Mouse (Mus musculus): ENCODE measurements around the gene Oasl2. TPM values are rescaled to one million over a fixed set of nuclear protein-coding genes. Genes with fewer than 3 reads are reported as not detected.

Oasl2 gene
- polyA plus RNA-seq, 1 experiment from 2014 or later, result 2.0 TPM

DNA sequence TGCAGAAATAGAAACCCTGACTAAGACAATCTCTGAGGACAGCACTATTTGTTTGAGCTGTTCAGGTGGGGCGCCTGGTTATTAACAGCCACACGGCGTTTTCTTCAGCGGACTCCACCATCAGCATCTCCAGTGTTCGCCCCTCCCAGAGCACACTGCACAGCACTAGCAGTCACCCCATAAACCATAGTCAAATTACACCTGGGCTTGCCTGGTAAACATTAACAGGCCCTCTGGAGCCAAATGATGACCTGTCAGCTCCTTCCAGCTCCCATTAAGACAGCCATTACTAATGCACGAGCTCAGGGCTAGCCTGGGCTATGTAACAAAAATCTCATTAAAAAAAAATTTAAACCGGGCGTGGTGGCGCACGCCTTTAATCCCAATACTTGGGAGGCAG is 48.3 kb downstream of the Oasl2 start:
- no peak for ATAC-seq
- no peaks in the 10 kb centered on the region for H3K27me3 ChIP-seq
- 96% methylated on average over 10 of the region's 10 CpGs for WGBS
- no peak overlapping the region for H3K9ac ChIP-seq
- H3K4me1 ChIP-seq, result peaks cover 9% of the 10 kb centered on the region
- no peak overlapping the region for H3K4me3 ChIP-seq
- peaks cover 46% of the 10 kb centered on the region for H3K36me3 ChIP-seq (ENCODE audit: poor library complexity, severe bottlenecking)
- no peaks in the 10 kb centered on the region for H3K9me3 ChIP-seq (replicated peaks)
- no peak overlapping the region for H3K4me2 ChIP-seq
- no peak overlapping the region for H3K27ac ChIP-seq

DNA sequence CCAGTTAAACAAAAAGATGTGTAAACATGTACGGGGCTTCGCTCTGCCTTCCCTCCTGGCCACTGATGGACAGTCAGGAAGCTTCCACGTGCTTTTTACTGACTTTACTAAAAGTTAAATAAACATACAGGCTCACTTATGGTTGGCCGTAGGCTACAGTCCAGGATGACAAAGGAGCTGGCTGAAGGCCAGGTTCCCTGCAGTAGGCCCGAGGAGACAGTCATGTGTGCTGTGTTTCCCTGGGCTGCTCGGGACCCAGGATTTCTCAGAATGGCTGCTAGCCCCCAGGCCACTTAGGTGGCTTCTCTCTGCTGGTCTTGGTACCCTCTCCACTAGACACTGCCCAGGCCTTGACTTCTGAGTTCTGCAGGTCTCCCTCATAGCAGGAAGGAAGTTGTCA is 52.2 kb downstream of the Oasl2 start:
- H3K9ac ChIP-seq, result no peak overlapping the region
- H3K27ac ChIP-seq, result 0 out of 2 replicates have a peak overlapping the region, but pooled peaks have one; percentile 2

DNA sequence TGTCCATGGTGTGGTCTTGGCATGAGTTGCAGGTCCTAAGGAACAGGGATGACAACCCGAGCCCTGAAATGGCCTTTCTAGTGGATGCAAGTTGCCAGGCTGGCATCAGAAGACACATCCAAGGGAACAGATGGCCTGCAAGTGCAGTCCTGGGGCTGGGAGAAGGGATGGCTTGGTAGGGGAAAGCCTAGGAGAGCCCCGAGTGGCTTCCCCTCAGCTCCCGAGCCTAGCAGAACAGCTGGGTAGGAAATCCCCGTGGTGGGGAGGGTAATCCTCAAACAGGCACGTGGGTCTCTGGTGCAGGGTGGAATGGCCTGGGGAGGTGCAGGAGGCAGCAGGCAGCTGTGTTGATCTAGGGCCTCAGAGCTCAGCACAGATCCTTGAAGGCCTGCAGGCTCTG is 52.6 kb downstream of the Oasl2 start:
- Histone ChIP-seq H3K4me1 (no peaks in the 10 kb centered on the region), H3K9me3 (replicated peaks) (no peaks in the 10 kb centered on the region), H3K9ac (no peak overlapping the region), H3K27ac (0 out of 2 replicates have a peak overlapping the region, but pooled peaks have one; percentile 2), H3K27me3 (no peaks in the 10 kb centered on the region), H3K4me2 (no peak overlapping the region), H3K4me3 (no peak overlapping the region), H3K36me3 (ENCODE audit: poor library complexity, severe bottlenecking) (peaks cover 56% of the 10 kb centered on the region)
- WGBS, result 61% methylated on average over 5 of the region's 5 CpGs
- no peak for ATAC-seq

More for the DNA sequence above, 52.2 kb downstream of the Oasl2 start:
- no peak for ATAC-seq
- no peaks in the 10 kb centered on the region for H3K9me3 ChIP-seq (replicated peaks)
- no peaks in the 10 kb centered on the region for H3K27me3 ChIP-seq
- H3K36me3 ChIP-seq (ENCODE audit: poor library complexity, severe bottlenecking), result peaks cover 56% of the 10 kb centered on the region
- no peak overlapping the region for H3K4me2 ChIP-seq
- H3K4me1 ChIP-seq, result no peaks in the 10 kb centered on the region
- H3K4me3 ChIP-seq, result no peak overlapping the region
- WGBS, result 72% methylated on average over 6 of the region's 6 CpGs

DNA sequence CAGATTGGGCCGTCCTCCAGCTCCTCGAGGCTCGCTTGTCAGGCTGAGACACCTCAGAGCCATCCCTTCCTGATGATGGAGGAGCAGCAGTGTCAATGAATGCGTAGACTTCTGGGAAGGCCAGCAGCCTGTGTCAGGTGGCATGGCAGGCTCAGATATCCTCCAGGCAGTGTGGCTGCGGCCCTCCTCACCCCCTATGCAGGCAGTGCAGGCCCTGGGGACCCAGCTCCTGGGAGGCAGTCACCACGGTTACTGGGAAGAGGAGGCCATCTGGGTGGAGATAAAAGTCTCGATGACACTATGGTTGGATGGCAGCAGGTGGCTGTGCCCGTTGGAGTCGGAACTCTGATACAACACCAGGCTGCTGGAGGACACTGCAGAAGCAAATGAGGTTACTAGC is 53.1 kb downstream of the Oasl2 start:
- no peak overlapping the region for H3K27ac ChIP-seq
- no peaks in the 10 kb centered on the region for H3K4me1 ChIP-seq
- WGBS, result 84% methylated on average over 9 of the region's 9 CpGs
- H3K4me2 ChIP-seq, result no peak overlapping the region
- no peaks in the 10 kb centered on the region for H3K27me3 ChIP-seq
- H3K4me3 ChIP-seq, result no peak overlapping the region
- no peak overlapping the region for H3K9ac ChIP-seq
- no peaks in the 10 kb centered on the region for H3K9me3 ChIP-seq (replicated peaks)
- ATAC-seq, result no peak
- peaks cover 56% of the 10 kb centered on the region for H3K36me3 ChIP-seq (ENCODE audit: poor library complexity, severe bottlenecking)

DNA sequence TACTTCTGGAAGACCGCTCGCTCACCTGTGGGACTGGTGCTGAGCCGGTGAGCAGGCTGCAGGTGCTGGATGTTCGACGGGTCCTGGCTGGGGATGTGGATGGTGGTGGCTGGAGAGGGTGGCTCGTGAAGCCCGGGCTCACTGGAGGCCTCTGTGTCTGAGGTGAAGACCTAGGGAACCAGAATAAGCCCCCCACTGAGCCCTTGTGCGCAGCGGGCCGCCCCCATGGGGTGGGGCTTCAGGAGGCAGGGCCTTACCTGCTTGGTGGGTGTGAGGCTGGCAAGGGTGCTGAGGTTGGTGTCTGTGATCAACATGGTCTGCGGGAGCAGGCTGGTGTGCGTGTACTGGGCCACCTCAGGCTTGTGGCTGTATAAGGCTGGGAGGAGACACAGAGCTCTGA is 53.9 kb downstream of the Oasl2 start:
- no peak overlapping the region for H3K9ac ChIP-seq
- H3K4me1 ChIP-seq, result no peaks in the 10 kb centered on the region
- ATAC-seq, result no peak
- no peak overlapping the region for H3K4me2 ChIP-seq
- no peak overlapping the region for H3K4me3 ChIP-seq
- 61% methylated on average over 12 of the region's 12 CpGs for WGBS
- peaks cover 54% of the 10 kb centered on the region for H3K36me3 ChIP-seq (ENCODE audit: poor library complexity, severe bottlenecking)
- no peaks in the 10 kb centered on the region for H3K27me3 ChIP-seq
- H3K27ac ChIP-seq, result no peak overlapping the region
- H3K9me3 ChIP-seq (replicated peaks), result no peaks in the 10 kb centered on the region

DNA sequence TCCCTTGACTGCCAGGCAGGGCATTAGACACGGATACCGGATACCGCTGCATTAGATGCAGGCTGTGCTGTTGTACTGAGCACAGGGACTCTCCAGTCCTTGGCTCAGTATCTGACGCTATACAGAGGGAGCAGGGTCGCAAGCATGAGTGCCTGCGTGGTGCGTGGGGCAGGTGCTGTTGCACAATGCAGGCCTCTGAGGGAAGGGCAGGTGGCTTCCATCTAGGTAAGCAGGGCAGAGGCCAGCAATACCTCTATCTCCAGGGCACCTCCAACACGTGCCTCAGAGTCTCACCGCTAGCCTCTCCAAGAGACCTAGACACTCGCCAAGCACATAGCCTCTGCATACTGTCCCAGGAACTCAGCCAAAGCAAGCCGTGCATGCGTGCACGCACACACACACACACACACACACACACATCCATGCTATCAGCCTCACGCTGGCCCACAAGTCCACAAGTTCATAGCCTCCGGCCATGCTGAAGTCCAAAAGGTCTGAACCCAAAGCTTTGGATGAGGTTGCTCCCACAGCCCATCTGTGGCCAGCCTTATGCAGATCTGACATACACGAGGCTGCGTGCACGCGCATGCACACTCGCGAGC is 54.6 kb downstream of the Oasl2 start:
- H3K9ac ChIP-seq, result no peak overlapping the region
- ATAC-seq, result no peak
- H3K4me1 ChIP-seq, result no peaks in the 10 kb centered on the region
- H3K9me3 ChIP-seq (replicated peaks), result no peaks in the 10 kb centered on the region
- no peak overlapping the region for H3K27ac ChIP-seq
- peaks cover 47% of the 10 kb centered on the region for H3K36me3 ChIP-seq (ENCODE audit: poor library complexity, severe bottlenecking)
- H3K4me3 ChIP-seq, result no peak overlapping the region
- H3K27me3 ChIP-seq, result no peaks in the 10 kb centered on the region
- WGBS, result 86% methylated on average over 21 of the region's 21 CpGs
- no peak overlapping the region for H3K4me2 ChIP-seq

DNA sequence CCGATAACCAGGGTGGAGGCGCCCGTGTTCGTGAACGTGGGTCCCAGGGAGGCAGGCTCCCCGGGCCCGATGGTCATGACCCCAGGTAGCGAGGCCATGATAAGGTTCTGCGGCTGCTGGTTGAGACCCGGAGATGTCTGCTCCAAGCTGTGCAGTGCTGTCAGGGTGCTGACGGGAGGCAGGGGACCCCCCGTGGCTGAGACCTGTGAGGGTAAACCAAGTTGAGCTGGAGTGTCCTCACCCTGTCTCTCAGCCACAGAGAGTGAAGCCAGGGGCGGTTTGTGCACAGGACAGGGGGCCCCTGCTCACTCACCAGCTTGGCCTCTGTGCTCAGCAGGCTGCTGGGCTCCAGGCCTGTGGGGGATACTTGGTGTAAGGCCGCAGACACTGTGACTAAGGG is 56.6 kb downstream of the Oasl2 start:
- peaks cover 27% of the 10 kb centered on the region for H3K36me3 ChIP-seq (ENCODE audit: poor library complexity, severe bottlenecking)
- 88% methylated on average over 14 of the region's 14 CpGs for WGBS
- no peak overlapping the region for H3K4me3 ChIP-seq
- no peak overlapping the region for H3K27ac ChIP-seq
- H3K27me3 ChIP-seq, result no peaks in the 10 kb centered on the region
- H3K4me1 ChIP-seq, result no peaks in the 10 kb centered on the region
- H3K9me3 ChIP-seq (replicated peaks), result no peaks in the 10 kb centered on the region
- no peak overlapping the region for H3K4me2 ChIP-seq
- ATAC-seq, result no peak
- no peak overlapping the region for H3K9ac ChIP-seq

DNA sequence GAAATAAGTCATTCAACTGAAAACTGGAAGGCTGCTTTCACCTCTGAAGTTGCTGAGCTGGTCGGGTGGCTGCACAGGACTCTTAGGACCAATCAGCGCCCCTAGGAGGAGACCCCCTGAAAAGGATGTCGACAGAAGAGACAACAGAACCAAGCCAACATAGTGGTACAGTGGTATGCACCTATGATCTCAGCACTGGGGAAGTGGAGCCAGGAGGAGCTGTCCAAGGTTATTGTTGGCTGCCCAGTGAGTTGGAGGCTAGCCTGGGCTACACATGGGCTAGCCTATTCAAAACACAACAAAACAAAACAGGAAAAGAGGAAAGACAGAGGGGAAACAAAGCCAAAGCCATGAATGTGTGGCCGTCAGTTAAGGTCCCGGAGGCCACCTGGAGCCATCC is 61.3 kb downstream of the Oasl2 start:
- Histone ChIP-seq H3K9ac (no peak overlapping the region), H3K4me1 (peaks cover 6% of the 10 kb centered on the region), H3K9me3 (replicated peaks) (no peaks in the 10 kb centered on the region; the same call in 1 of the 2 replicates), H3K27me3 (no peaks in the 10 kb centered on the region), H3K4me3 (no peak overlapping the region), H3K27ac (no peak overlapping the region), H3K4me2 (no peak overlapping the region), H3K36me3 (ENCODE audit: poor library complexity, severe bottlenecking) (no peaks in the 10 kb centered on the region)
- WGBS, result 80% methylated on average over 5 of the region's 5 CpGs
- ATAC-seq, result no peak

Small RNA genes lying within 50 kb of the gene (microRNA-seq; reads per million reads assigned to microRNA genes)
- 7.5 reads per million, percentile 21 among the genes with 10 or more reads in this experiment for gene Mir6240

Other genes with a start within 250 kb of the Oasl2 start
- gene Trpv4, start 238.5 kb upstream of the Oasl2 start, polyA plus RNA-seq (2015; fragmentation: Nextera tagmentation; extraction: Ambion mirVana), result 0.39 and 0.47 TPM in 2 replicates
- gene Gltp, start 206.0 kb upstream of the Oasl2 start, polyA plus RNA-seq (2015; fragmentation: Nextera tagmentation; extraction: Ambion mirVana), result 51.7 and 57.1 TPM in 2 replicates
- 22.6 and 23.8 TPM in 2 replicates for gene Tchp, start 189.2 kb upstream of the Oasl2 start, polyA plus RNA-seq (2015; fragmentation: Nextera tagmentation; extraction: Ambion mirVana)
- gene Ankrd13a, start 122.3 kb upstream of the Oasl2 start, polyA plus RNA-seq (2015; fragmentation: Nextera tagmentation; extraction: Ambion mirVana), result 26.8 and 30.0 TPM in 2 replicates
- gene Git2, start 121.4 kb upstream of the Oasl2 start, polyA plus RNA-seq (2015; fragmentation: Nextera tagmentation; extraction: Ambion mirVana), result 41.2 and 45.3 TPM in 2 replicates
- 184 and 195 TPM in 2 replicates for gene 1500011B03Rik, start 73.5 kb upstream of the Oasl2 start, polyA plus RNA-seq (2015; fragmentation: Nextera tagmentation; extraction: Ambion mirVana)
- gene 4930519G04Rik, start 43.3 kb upstream of the Oasl2 start, polyA plus RNA-seq (2015; fragmentation: Nextera tagmentation; extraction: Ambion mirVana), result not detected in 2 replicates
- 0.76 and 0.87 TPM in 2 replicates for gene Gm9936, start 38.3 kb upstream of the Oasl2 start, polyA plus RNA-seq (2015; fragmentation: Nextera tagmentation; extraction: Ambion mirVana)
- 0.15 and 0.28 TPM in 2 replicates for gene Oasl1, start 26.3 kb downstream of the Oasl2 start, polyA plus RNA-seq (2015; fragmentation: Nextera tagmentation; extraction: Ambion mirVana)
- gene 2210016L21Rik, start 45.2 kb downstream of the Oasl2 start, polyA plus RNA-seq (2015; fragmentation: Nextera tagmentation; extraction: Ambion mirVana), result 77.5 and 85.3 TPM in 2 replicates
- gene Hnf1a, start 74.2 kb downstream of the Oasl2 start, polyA plus RNA-seq (2015; fragmentation: Nextera tagmentation; extraction: Ambion mirVana), result 0.05 and 0.06 TPM in 2 replicates
- gene Sppl3, start 114.2 kb downstream of the Oasl2 start, polyA plus RNA-seq (2015; fragmentation: Nextera tagmentation; extraction: Ambion mirVana), result 16.0 and 16.4 TPM in 2 replicates
- 38.4 and 40.9 TPM in 2 replicates for gene Gm10401, start 201.4 kb downstream of the Oasl2 start, polyA plus RNA-seq (2015; fragmentation: Nextera tagmentation; extraction: Ambion mirVana)
- 27.7 and 28.6 TPM in 2 replicates for gene Acads, start 222.4 kb downstream of the Oasl2 start, polyA plus RNA-seq (2015; fragmentation: Nextera tagmentation; extraction: Ambion mirVana)
- 44.8 and 49.9 TPM in 2 replicates for gene Unc119b, start 238.0 kb downstream of the Oasl2 start, polyA plus RNA-seq (2015; fragmentation: Nextera tagmentation; extraction: Ambion mirVana)

Data from forebrain, embryonic 13.5 days (tissue).